Mouse (Mus musculus) liver, embryonic 14.5 days (tissue): ENCODE results near the gene Rcbtb1. TPM values are rescaled to one million over a fixed set of nuclear protein-coding genes. Genes with fewer than 3 reads are reported as not detected.

ENCODE experiments used
- ATAC-seq: fragments of 200-750 bp; cut with Nextera tagmentation; 2 replicates; pipeline ENCODE4 v1.8.0; 2017; ENCODE audit warnings: moderate number of reproducible peaks, mild to moderate bottlenecking, moderate library complexity; ENCODE audit not compliant: insufficient read depth
- DNase-seq, 3 experiments: peaks; one replicate each; pipeline ENCODE4 v3.0.0-alpha.2; 2012 to 2013; ENCODE audit warnings: low read depth in 3 of 3, low spot score in 3 of 3
- H3K27ac ChIP-seq: fragments of 300-500 bp; sonication (generic); 2 replicates; pipeline ENCODE4 v1.5.1; 2014; ENCODE audit warnings: moderate library complexity, mild to moderate bottlenecking, control low read depth, inconsistent platforms
- H3K27me3 ChIP-seq: fragments of 300-500 bp; sonication (generic); 2 replicates; pipeline ENCODE4 v1.6.1; 2014; ENCODE audit warnings: mild to moderate bottlenecking, low read length, moderate library complexity; ENCODE audit not compliant: control insufficient read depth, insufficient read depth
- H3K36me3 ChIP-seq: fragments of 300-500 bp; sonication (generic); replicated peaks from 2 replicates; pipeline ENCODE4 v1.6.1; 2014; ENCODE audit warnings: low read depth; ENCODE audit not compliant: control insufficient read depth, insufficient read depth
- H3K4me1 ChIP-seq, 2 experiments: fragments of 200-500 bp in 1 of 2; fragments of 300-500 bp in 1 of 2; sonication (generic) in 1 of 2; replicated peaks; 2 replicates each; pipeline ENCODE4 v1.6.1; 2012 to 2014; ENCODE audit warnings: antibody characterized with exemption in 1 of 2, inconsistent platforms in 1 of 2, low read length in 1 of 2; ENCODE audit not compliant: control insufficient read depth in 2 of 2, insufficient read depth in 2 of 2
- H3K4me2 ChIP-seq: fragments of 300-500 bp; sonication (generic); 2 replicates; pipeline ENCODE4 v1.6.1; 2014; ENCODE audit warnings: low read depth, mild to moderate bottlenecking, control low read depth, moderate library complexity
- H3K4me3 ChIP-seq, 2 experiments: fragments of 200-500 bp in 1 of 2; fragments of 300-500 bp in 1 of 2; sonication (generic) in 1 of 2; 2 replicates each; pipeline ENCODE4 v1.5.1; 2012 to 2014; ENCODE audit warnings: low read depth in 2 of 2, low read length in 2 of 2, mild to moderate bottlenecking in 2 of 2, control low read depth in 1 of 2, inconsistent platforms in 1 of 2, moderate library complexity in 1 of 2; ENCODE audit not compliant: insufficient read depth in 1 of 2
- H3K9ac ChIP-seq: fragments of 300-500 bp; sonication (generic); replicated peaks from 2 replicates; pipeline ENCODE4 v1.6.1; 2014; ENCODE audit warnings: mild to moderate bottlenecking, control low read depth, moderate library complexity
- H3K9me3 ChIP-seq: fragments of 300-500 bp; sonication (generic); 2 replicates; pipeline ENCODE4 v1.6.1; 2016; ENCODE audit warnings: low read length, mixed read lengths; ENCODE audit not compliant: control insufficient read depth
- CTCF ChIP-seq: IDR thresholded peaks from 2 replicates; pipeline ENCODE4 v1.5.1; 2016; ENCODE audit warnings: antibody characterized with exemption, low read depth, control low read depth
- EP300 ChIP-seq: IDR thresholded peaks from 2 replicates; pipeline ENCODE4 v1.6.1; 2016; ENCODE audit warnings: antibody characterized with exemption, low read depth
- WGBS: fragments of 180-500 bp; shearing (Covaris S2); extraction: QIAGEN DNeasy Blood & Tissue Kit; methylation state at CpG from one replicate; pipeline ENCODE4 v1.1.7; 2014; ENCODE audit not compliant: insufficient replicate concordance; 5-methylcytosine and 5-hydroxymethylcytosine counted together
- polyA plus RNA-seq, 2 experiments: library from polyadenylated mRNA; depleted of rRNA in 1 of 2; stranded (reverse) in 1 of 2; unstranded in 1 of 2; fragments of >200 nt; fragmentation: Nextera tagmentation in 1 of 2; extraction: Ambion mirVana in 1 of 2; gene quantifications; 2 replicates each; pipeline versions ENCODE4 v1.2.1 to v1.2.3; 2012 to 2014

The Rcbtb1 gene
- polyA plus RNA-seq, 2 experiments = 11.2 to 13.5 TPM

GRCm38 (mm10) chr14:59205976-59206583 is 5.1 kb downstream of the Rcbtb1 start:
- no peak for TF ChIP-seq CTCF
- TF ChIP-seq EP300 = no peak
- H3K36me3 ChIP-seq = no peaks in the 10 kb centered on the region
- H3K4me3 ChIP-seq = no peak overlapping the region
- no peak for ATAC-seq
- no peak for DNase-seq
- no peak overlapping the region for H3K9ac ChIP-seq
- H3K27me3 ChIP-seq = no peaks in the 10 kb centered on the region
- 68% methylated on average over 10 of the region's 10 CpGs for WGBS
- no peaks in the 10 kb centered on the region for H3K9me3 ChIP-seq
- no peak overlapping the region for H3K4me2 ChIP-seq
- H3K4me1 ChIP-seq = peaks cover 0 to 14% of the 10 kb centered on the region in 2 experiments
- no peak overlapping the region for H3K27ac ChIP-seq

- Histone ChIP-seq H3K4me1 (peaks cover 0 to 10% of the 10 kb centered on the region in 2 experiments; a peak in 2 of 4 replicates), H3K4me2 (no peak overlapping the region), H3K27me3 (no peaks in the 10 kb centered on the region), H3K9ac (no peak overlapping the region), H3K36me3 (no peaks in the 10 kb centered on the region), H3K4me3 (no peak overlapping the region), H3K27ac (no peak overlapping the region), H3K9me3 (no peaks in the 10 kb centered on the region)
- TF ChIP-seq CTCF (no peak), EP300 (no peak)
- DNase-seq (no peak), ATAC-seq (no peak)
- 76% methylated on average over 7 of the region's 7 CpGs for WGBS
Measured at GRCm38 (mm10) chr14:59209003-59209402, 8.0 kb downstream of the Rcbtb1 start.

GRCm38 (mm10) chr14:59209816-59210215 is 8.8 kb downstream of the Rcbtb1 start:
- Histone ChIP-seq H3K4me1 (peaks cover 0 to 10% of the 10 kb centered on the region in 2 experiments; a peak in 2 of 4 replicates), H3K9me3 (no peaks in the 10 kb centered on the region), H3K4me2 (no peak overlapping the region), H3K9ac (no peak overlapping the region), H3K27ac (no peak overlapping the region), H3K4me3 (no peak overlapping the region), H3K27me3 (no peaks in the 10 kb centered on the region), H3K36me3 (no peaks in the 10 kb centered on the region)
- WGBS = 68% methylated on average over 2 of the region's 2 CpGs
- DNase-seq (no peak), ATAC-seq (no peak)
- TF ChIP-seq EP300 = no peak
- TF ChIP-seq CTCF = no peak

GRCm38 (mm10) chr14:59219241-59219640 is 18.2 kb downstream of the Rcbtb1 start:
- Histone ChIP-seq H3K9me3 (no peaks in the 10 kb centered on the region), H3K4me3 (no peak overlapping the region), H3K36me3 (no peaks in the 10 kb centered on the region), H3K4me2 (no peak overlapping the region), H3K27ac (no peak overlapping the region), H3K9ac (no peak overlapping the region), H3K27me3 (no peaks in the 10 kb centered on the region), H3K4me1 (no peaks in the 10 kb centered on the region)
- 70% methylated on average over 3 of the region's 3 CpGs for WGBS
- DNase-seq (no peak), ATAC-seq (no peak)
- no peak for TF ChIP-seq CTCF
- no peak for TF ChIP-seq EP300

GRCm38 (mm10) chr14:59226240-59226639 is 25.2 kb downstream of the Rcbtb1 start:
- Histone ChIP-seq H3K9me3 (no peaks in the 10 kb centered on the region), H3K4me1 (no peaks in the 10 kb centered on the region), H3K4me3 (no peak overlapping the region), H3K36me3 (peaks cover 3% of the 10 kb centered on the region), H3K4me2 (no peak overlapping the region), H3K27me3 (no peaks in the 10 kb centered on the region), H3K27ac (no peak overlapping the region), H3K9ac (no peak overlapping the region)
- WGBS = 84% methylated on average over 11 of the region's 11 CpGs
- 0 out of 2 replicates have a peak, but pooled peaks have one; percentile 22 for TF ChIP-seq CTCF
- TF ChIP-seq EP300 = no peak
- DNase-seq = no peak
- no peak for ATAC-seq
